Mouse (Mus musculus) hindbrain, embryonic 15.5 days (tissue): ENCODE measurements around the gene Tmem198. TPM values are rescaled to one million over a fixed set of nuclear protein-coding genes. Genes with fewer than 3 reads are reported as not detected.
A peak's percentile ranks its signal among the peaks of the same experiment; 100 is the strongest.

Experiments used
- ATAC-seq: fragments of 200-750 bp; cut with Nextera tagmentation; 2 replicates; pipeline ENCODE4 v1.8.0; 2017; ENCODE audit warnings: low read depth, moderate number of reproducible peaks, moderate TSS enrichment; ENCODE audit not compliant: low FRiP score
- H3K27ac ChIP-seq: fragments of 300-500 bp; sonication (generic); replicated peaks from 2 replicates; pipeline ENCODE4 v1.5.1; 2015; ENCODE audit warnings: mild to moderate bottlenecking, inconsistent platforms
- H3K27me3 ChIP-seq: fragments of 300-500 bp; sonication (generic); 2 replicates; pipeline ENCODE4 v1.6.1; 2015; ENCODE audit warnings: control low read depth, inconsistent platforms
- H3K36me3 ChIP-seq: fragments of 300-500 bp; sonication (generic); 2 replicates; pipeline ENCODE4 v1.6.1; 2015; ENCODE audit warnings: control low read depth, inconsistent platforms
- H3K4me1 ChIP-seq: fragments of 300-500 bp; sonication (generic); replicated peaks from 2 replicates; pipeline ENCODE4 v1.6.1; 2015; ENCODE audit warnings: control low read depth, inconsistent platforms
- H3K4me2 ChIP-seq: fragments of 300-500 bp; sonication (generic); 2 replicates; pipeline ENCODE4 v1.6.1; 2015; ENCODE audit warnings: moderate library complexity, mild to moderate bottlenecking, inconsistent platforms
- H3K4me3 ChIP-seq: fragments of 300-500 bp; sonication (generic); 2 replicates; pipeline ENCODE4 v1.5.1; 2015; ENCODE audit warnings: mild to moderate bottlenecking, inconsistent platforms
- H3K9ac ChIP-seq: fragments of 300-500 bp; sonication (generic); 2 replicates; pipeline ENCODE4 v1.6.1; 2015; ENCODE audit warnings: inconsistent platforms
- H3K9me3 ChIP-seq: fragments of 300-500 bp; sonication (generic); 2 replicates; pipeline ENCODE4 v1.6.1; 2016; ENCODE audit warnings: control low read depth, inconsistent platforms
- WGBS: fragments of 180-500 bp; shearing (Covaris S2); methylation state at CpG from one replicate; pipeline ENCODE4 v1.1.7; 2015; 5-methylcytosine and 5-hydroxymethylcytosine counted together
- polyA plus RNA-seq: library from polyadenylated mRNA; unstranded; fragments of >200 nt; fragmentation: Nextera tagmentation; extraction: Ambion mirVana; gene quantifications from 2 replicates; pipeline ENCODE4 v1.2.1, GENCODE M21; 2015

Gene Tmem198
- polyA plus RNA-seq, 1 experiment from 2014 or later = 49.9 TPM

DNA sequence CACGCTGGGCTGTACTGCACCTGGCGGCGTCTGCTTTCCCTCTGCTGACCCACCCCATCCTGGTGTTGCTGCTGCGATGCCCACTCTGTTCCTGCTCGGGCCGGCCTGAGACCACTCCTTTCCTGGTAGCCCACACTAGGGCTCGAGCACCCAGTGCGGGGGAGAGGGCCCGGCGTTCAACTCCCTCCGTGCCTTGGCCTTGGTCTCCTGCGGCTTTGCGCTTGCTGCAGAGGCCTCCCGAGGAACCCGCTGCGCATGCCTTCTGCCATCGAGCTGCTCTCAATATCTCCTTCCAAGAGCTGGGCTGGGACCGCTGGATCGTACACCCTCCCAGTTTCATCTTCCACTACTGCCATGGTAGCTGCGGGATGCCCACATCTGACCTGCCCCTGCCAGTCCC is 30.3 kb downstream of the Tmem198 start:
- H3K4me1 ChIP-seq = peaks cover 23% of the 10 kb centered on the region
- 47% methylated on average over 20 of the region's 20 CpGs for WGBS
- H3K36me3 ChIP-seq = no peaks in the 10 kb centered on the region
- H3K9ac ChIP-seq = no peak overlapping the region
- H3K4me3 ChIP-seq = no peak overlapping the region
- ATAC-seq = no peak
- H3K27ac ChIP-seq = no peak overlapping the region
- peaks cover 8% of the 10 kb centered on the region; the same call in 1 of the 2 replicates for H3K27me3 ChIP-seq
- no peaks in the 10 kb centered on the region for H3K9me3 ChIP-seq
- H3K4me2 ChIP-seq = no peak overlapping the region

DNA sequence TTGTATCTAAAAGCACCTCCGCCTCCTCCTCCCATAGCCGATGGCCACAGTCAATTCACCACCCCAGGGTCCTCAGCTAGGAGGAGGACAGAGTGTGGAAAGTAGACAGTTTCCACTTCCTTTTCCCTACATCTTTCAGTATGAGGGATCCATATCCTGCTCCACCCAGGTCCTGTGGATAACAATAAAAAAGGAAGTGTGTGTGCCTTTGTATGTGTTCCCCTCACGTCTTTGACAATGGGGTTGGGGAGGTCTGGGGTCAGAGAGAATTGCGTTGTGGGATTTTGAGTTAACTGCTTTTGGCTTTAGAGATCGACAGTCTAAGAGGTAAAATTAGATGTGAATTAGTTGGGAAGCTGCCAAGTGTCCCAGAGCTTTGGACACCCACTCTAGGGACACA is 30.8 kb downstream of the Tmem198 start:
- 71% methylated on average over 5 of the region's 5 CpGs for WGBS
- Histone ChIP-seq H3K36me3 (no peaks in the 10 kb centered on the region), H3K4me2 (no peak overlapping the region), H3K27me3 (peaks cover 8% of the 10 kb centered on the region; the same call in 1 of the 2 replicates), H3K4me3 (no peak overlapping the region), H3K4me1 (peaks cover 17% of the 10 kb centered on the region), H3K9me3 (no peaks in the 10 kb centered on the region), H3K27ac (no peak overlapping the region), H3K9ac (no peak overlapping the region)
- no peak for ATAC-seq

DNA sequence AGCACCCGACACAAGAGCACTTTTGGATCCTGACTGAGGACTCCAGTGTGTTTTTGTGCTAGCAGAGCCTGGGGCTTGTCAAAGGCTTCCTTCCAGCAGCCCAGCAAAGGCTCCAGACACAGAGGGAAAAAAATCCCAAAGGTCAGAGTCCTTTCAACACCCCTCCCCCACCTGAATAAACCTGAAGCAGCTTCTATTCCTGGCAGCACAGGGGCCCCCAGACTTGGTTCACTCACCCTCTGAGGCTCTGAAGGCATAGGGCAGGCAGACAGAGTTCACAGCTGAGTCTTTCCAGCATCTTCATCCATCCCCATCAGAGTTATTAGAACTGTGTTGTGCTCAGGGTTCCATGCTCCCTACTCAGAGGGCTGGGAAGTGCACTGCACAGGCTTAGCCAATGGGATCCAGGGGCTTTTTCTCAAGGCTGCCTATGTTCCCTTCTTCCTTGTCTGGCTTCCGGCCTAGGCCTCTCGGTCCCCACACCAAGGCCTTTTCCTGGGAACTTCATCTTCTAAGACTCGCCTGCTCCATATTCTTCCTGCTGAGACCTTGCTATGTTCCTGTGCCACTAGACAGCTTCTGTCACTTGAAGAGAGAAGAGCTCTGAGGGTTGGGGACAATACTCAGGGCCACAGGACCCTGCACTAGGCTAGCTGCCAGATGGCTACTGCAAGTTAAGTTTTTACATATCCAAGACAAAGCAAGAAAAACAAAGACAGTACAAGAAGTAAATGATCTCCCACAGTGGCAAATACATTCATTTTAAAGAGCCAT is 32.3 kb downstream of the Tmem198 start:
- peaks cover 8% of the 10 kb centered on the region; the same call in 1 of the 2 replicates for H3K27me3 ChIP-seq
- no peak for ATAC-seq
- H3K9me3 ChIP-seq = no peaks in the 10 kb centered on the region
- peaks cover 11% of the 10 kb centered on the region for H3K4me1 ChIP-seq
- WGBS = 65% methylated on average over 4 of the region's 4 CpGs
- H3K4me3 ChIP-seq = no peak overlapping the region
- no peak overlapping the region for H3K9ac ChIP-seq
- H3K36me3 ChIP-seq = no peaks in the 10 kb centered on the region
- H3K27ac ChIP-seq = no peak overlapping the region
- H3K4me2 ChIP-seq = no peak overlapping the region

DNA sequence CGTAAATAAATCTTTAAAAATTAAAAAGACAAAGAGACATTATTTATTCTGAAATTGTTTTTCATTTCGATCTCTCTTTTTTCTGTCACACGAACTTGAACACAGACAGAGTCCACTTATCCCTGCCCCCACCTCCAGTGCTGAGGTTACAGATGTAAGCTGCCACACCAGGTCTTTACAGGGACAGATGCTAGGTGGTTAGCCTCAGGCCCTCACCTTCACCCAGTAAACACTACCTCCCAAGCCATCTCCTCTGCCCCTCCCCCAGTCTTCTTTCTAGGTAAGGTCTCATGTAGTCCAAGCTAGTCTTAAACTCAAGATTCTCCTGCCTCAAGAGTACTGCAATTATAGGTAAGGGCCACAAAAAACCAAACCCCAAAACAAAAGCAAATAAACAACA is 33.2 kb downstream of the Tmem198 start:
- H3K36me3 ChIP-seq = no peaks in the 10 kb centered on the region
- no peak overlapping the region for H3K4me3 ChIP-seq
- no peak for ATAC-seq
- peaks cover 2% of the 10 kb centered on the region for H3K4me1 ChIP-seq
- no peaks in the 10 kb centered on the region for H3K9me3 ChIP-seq
- 85% methylated on average over 3 of the region's 3 CpGs for WGBS
- no peak overlapping the region for H3K9ac ChIP-seq
- no peak overlapping the region for H3K4me2 ChIP-seq
- H3K27ac ChIP-seq = no peak overlapping the region
- H3K27me3 ChIP-seq = 0 out of 2 replicates have a peak, but pooled peaks cover 3% of the 10 kb centered on the region

DNA sequence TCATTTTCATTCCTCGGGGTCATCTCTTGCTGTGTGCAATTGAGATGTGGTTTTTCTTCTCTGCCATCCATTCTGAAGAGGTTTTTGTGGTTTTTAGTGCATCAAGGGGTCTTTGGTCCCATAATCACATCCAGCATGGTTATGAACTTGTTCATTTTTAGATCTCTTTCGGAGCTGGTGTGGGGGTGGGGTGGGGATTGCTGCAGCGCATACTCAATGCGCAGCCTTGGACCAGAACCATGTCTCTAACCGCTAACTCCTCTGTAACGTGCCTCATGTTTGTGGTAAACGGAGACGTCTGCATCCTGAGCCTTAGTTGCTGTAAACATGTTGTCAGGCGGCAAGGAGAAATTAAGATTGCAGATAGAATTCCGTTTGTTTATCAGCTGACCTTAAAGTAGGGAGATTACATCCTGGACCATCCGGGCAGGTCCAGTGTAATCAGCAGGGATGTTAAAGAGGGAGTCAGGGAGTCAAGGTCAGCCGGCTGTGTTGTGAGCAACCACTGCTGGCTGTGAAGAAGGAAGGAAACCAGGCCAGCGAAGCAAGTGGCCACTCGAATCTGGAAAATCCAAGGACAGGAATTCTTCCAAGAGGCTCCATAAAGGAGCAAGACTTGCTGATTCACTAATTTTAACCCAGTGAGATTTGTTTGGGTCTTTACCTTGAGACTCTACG is 37.5 kb downstream of the Tmem198 start:
- 82% methylated on average over 15 of the region's 15 CpGs for WGBS
- no peak for ATAC-seq

DNA sequence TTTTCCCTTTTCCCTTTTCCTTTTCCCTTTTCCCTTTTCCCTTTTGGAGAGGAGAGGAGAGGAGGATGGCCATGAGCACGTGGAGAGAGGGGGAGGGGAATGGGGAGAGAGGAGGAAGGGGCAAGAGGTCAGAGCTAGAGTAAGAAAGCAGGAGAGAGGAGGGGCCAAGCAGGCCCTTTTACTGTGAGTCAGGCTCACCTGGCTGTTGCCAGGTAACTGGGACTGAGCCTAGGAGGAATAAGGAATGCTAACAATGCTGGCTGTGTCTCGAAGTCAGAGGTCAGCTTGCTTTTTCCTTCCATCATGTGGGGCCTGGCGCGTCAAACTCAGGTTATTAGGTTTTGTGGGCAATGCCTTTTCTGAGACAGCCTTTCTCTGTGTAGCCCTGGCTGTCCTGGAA is 38.7 kb downstream of the Tmem198 start:
- no peak overlapping the region for H3K4me3 ChIP-seq
- no peaks in the 10 kb centered on the region for H3K36me3 ChIP-seq
- H3K9ac ChIP-seq = no peak overlapping the region
- H3K27ac ChIP-seq = no peak overlapping the region
- no peaks in the 10 kb centered on the region for H3K9me3 ChIP-seq
- H3K27me3 ChIP-seq = no peaks in the 10 kb centered on the region
- no peak overlapping the region for H3K4me2 ChIP-seq
- no peak for ATAC-seq
- 73% methylated on average over 3 of the region's 4 CpGs for WGBS
- peaks cover 15% of the 10 kb centered on the region for H3K4me1 ChIP-seq

More for the DNA sequence above, 37.5 kb downstream of the Tmem198 start:
- Histone ChIP-seq H3K4me1 (peaks cover 4% of the 10 kb centered on the region), H3K27ac (no peak overlapping the region), H3K27me3 (no peaks in the 10 kb centered on the region), H3K4me2 (no peak overlapping the region), H3K9ac (no peak overlapping the region), H3K4me3 (no peak overlapping the region), H3K36me3 (no peaks in the 10 kb centered on the region), H3K9me3 (no peaks in the 10 kb centered on the region)

DNA sequence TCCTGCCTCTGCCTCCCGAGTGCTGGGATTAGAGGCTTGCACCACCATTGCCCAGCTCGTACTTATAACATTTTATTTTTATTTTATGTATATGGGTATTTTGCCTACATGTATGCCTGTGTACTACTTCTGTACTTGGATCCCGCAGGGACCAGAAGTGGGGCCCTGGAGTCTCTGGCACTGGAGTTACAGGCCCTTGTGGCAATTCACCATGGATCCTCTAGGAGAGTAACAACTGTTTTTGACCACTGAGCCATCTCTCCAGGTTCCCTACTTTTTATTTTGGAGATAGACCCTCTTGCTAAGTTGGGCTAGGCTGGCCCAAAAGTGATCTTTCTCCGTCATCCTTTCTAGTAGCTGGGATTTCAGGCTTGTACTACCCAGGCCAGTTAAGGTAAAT is 39.1 kb downstream of the Tmem198 start:
- no peaks in the 10 kb centered on the region for H3K36me3 ChIP-seq
- no peak overlapping the region for H3K9ac ChIP-seq
- H3K9me3 ChIP-seq = no peaks in the 10 kb centered on the region
- ATAC-seq = no peak
- WGBS = 94% methylated on average over 4 of the region's 4 CpGs
- H3K27me3 ChIP-seq = no peaks in the 10 kb centered on the region
- H3K4me3 ChIP-seq = no peak overlapping the region
- no peak overlapping the region for H3K27ac ChIP-seq
- H3K4me2 ChIP-seq = no peak overlapping the region
- peaks cover 15% of the 10 kb centered on the region for H3K4me1 ChIP-seq

DNA sequence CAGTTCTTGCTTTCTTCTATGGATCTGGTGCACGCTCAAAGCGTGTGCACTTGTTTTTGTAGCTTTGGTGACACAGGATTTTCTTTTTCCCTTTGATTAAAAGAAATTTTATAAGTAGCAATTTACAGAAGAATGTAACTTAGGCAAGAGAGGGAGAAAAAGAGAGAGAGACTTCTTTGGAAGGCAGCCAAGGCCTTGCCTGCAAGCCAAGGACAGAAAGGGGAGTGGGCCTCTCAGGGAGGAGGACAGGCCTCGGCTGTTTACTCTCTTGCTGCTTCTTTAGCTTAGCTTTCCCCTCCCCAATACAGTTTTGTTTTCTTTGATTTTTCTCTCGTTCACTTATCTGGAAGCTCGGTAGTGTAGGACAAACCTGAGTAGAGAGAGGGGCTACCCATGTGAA is 40.2 kb downstream of the Tmem198 start:
- Histone ChIP-seq H3K27ac (no peak overlapping the region), H3K36me3 (no peaks in the 10 kb centered on the region), H3K9ac (no peak overlapping the region), H3K9me3 (no peaks in the 10 kb centered on the region), H3K4me3 (no peak overlapping the region), H3K4me1 (peaks cover 15% of the 10 kb centered on the region), H3K27me3 (no peaks in the 10 kb centered on the region), H3K4me2 (no peak overlapping the region)
- no peak for ATAC-seq
- 70% methylated on average over 5 of the region's 5 CpGs for WGBS

DNA sequence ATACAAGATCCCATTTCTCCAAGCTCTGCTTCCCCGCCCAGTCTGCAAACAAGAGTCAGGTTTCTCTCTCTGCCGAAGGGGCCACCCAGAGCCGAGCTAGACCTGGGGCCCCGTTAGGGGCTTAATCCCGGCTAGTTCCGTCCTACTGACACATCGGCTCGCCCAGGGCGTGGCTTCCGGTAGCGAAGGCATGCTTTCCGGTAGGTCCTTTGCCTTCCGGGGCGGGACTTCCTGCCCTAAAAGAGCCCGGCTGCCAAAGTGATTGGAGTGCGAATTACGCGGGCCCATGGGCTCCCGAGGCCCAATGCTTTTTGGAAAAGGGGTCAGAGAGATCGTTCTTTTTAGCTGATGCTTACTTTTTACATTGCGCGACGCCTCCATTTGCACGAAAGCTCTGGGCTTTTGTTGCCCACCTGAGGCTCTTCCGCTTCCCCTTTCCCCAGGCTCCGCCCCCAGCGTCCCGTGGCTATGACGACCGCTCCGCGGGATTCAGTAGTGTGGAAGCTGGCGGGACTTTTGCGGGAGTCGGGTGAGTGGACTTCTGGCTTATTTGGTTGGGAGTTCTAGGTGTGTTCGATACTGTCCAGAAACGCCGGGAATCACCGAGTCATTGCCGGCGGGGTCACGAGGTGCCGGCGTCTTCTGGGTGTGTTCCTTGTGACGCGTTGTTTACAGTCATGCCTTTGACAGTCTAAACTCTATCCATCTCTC is 42.1 kb downstream of the Tmem198 start, which contains the start of gene Stk11ip:
Gene Stk11ip (plus strand): TSS at position 209 of the 711 bp plus-strand sequence.
- Histone ChIP-seq H3K9ac (peak within 1 kb of the TSS; percentile 53), H3K4me2 (peak within 1 kb of the TSS; percentile 78)

DNA sequence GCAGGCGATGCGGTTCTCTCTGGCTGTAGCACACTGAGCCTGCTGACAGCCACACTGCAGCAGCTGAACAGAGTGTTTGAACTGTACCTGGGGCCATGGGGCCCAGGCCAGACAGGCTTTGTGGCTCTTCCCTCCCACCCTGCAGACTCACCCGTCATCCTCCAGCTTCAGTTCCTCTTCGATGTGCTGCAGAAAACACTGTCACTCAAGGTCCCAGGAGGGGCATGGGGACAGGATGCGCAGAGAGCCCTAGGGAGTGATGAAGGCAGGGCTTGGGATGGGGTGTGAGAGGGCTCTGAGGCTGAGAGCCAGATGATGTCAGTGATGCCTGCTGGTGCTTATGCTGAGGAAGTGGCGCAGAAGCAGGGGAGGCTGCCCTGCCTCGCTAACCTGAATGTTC is 45.3 kb downstream of the Tmem198 start:
- peaks cover 32% of the 10 kb centered on the region for H3K36me3 ChIP-seq
- no peaks in the 10 kb centered on the region for H3K9me3 ChIP-seq
- no peak overlapping the region for H3K4me2 ChIP-seq
- no peak overlapping the region for H3K4me3 ChIP-seq
- peaks cover 15% of the 10 kb centered on the region for H3K4me1 ChIP-seq
- 92% methylated on average over 7 of the region's 7 CpGs for WGBS
- H3K9ac ChIP-seq = no peak overlapping the region
- ATAC-seq = no peak
- H3K27ac ChIP-seq = no peak overlapping the region
- H3K27me3 ChIP-seq = no peaks in the 10 kb centered on the region

More for the DNA sequence above, 42.1 kb downstream of the Tmem198 start, which contains the start of gene Stk11ip:
- Histone ChIP-seq H3K27ac (peak within 1 kb of the TSS; percentile 84), H3K27me3 (no peaks in the 10 kb centered on the region), H3K36me3 (peaks cover 5% of the 10 kb centered on the region; the same call in 1 of the 2 replicates), H3K4me1 (peaks cover 15% of the 10 kb centered on the region), H3K9me3 (no peaks in the 10 kb centered on the region), H3K4me3 (peak within 1 kb of the TSS; percentile 84)
- ATAC-seq = peak; percentile 97
- under 1% methylated on average over 46 of the region's 46 CpGs for WGBS

DNA sequence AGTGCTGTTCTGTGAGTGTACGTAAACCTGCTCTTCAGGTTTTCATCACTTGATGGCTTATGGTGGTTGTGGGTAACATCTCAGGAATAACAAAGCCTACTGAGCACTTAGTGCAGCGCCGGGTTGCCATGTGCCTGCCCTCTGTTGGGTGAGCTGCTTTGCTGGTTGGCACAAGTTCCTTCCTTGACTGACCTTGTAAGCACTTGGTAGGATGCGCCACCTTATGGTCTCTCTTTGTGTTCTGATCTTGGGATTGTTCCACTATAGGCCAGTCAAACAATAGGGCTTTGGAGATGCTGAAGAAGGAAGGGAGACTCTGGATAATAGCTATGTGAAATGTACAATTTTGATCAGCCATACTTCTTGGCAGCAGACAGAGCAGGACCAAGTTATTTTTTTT is 51.2 kb downstream of the Tmem198 start:
- H3K4me2 ChIP-seq = no peak overlapping the region
- H3K9me3 ChIP-seq = no peaks in the 10 kb centered on the region
- H3K36me3 ChIP-seq = peaks cover 59% of the 10 kb centered on the region
- H3K4me3 ChIP-seq = no peak overlapping the region
- no peak overlapping the region for H3K27ac ChIP-seq
- ATAC-seq = no peak
- H3K27me3 ChIP-seq = no peaks in the 10 kb centered on the region
- H3K4me1 ChIP-seq = no peaks in the 10 kb centered on the region
- WGBS = 78% methylated on average over 4 of the region's 4 CpGs
- H3K9ac ChIP-seq = no peak overlapping the region
